Mouse (Mus musculus) leukemia stem cell, adult 10-12 weeks (primary cell): ENCODE data around the gene Krtap19-3. TPM values are rescaled to one million over a fixed set of nuclear protein-coding genes. Genes with fewer than 3 reads are reported as not detected.

Experiments
- polyA plus RNA-seq: library from polyadenylated mRNA; stranded (reverse); fragments of >175 nt; gene quantifications from 2 replicates; pipeline ENCODE4 v1.2.3, GENCODE M21; 2012; ENCODE audit warnings: low replicate concordance

Gene Krtap19-3
- polyA plus RNA-seq, result not detected in 2 replicates

DNA sequence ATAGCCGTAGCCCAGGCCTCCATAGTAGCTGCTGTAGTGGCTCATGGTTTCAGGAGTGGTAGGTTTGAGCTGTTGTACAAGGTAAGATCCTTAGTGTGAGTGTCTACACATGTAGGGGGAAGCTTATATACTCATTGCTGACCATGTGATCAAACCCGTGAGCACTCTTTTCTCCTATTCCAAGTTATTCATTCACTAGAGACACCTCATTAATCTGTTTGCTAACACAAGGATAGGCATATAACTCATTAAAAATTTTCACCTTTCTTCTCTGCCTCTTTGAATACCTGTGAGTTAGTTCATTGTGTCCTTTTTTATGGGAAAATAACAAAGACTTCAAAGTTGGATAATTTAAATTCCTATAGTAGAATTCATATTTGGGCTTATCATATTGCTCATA is at the start of gene Krtap19-3:
Gene Krtap19-3, minus strand, starts transcription at position 101 of the 400 bp plus-strand sequence.

GRCm38 (mm10) chr16:88896357-88896756 is 18.5 kb upstream of the Krtap19-3 start, which contains the start of gene Krtap19-5:
Gene Krtap19-5, minus strand, starts transcription at chr16:88896457.

GRCm38 (mm10) chr16:88884989-88885388 is 7.2 kb upstream of the Krtap19-3 start, which contains the start of gene Krtap19-4:
Gene Krtap19-4, minus strand, starts transcription at chr16:88885089.

GRCm38 (mm10) chr16:88874169-88874568 is 3.7 kb downstream of the Krtap19-3 start, which contains the start of gene Krtap19-2:
Gene Krtap19-2, minus strand, starts transcription at chr16:88874269.

DNA sequence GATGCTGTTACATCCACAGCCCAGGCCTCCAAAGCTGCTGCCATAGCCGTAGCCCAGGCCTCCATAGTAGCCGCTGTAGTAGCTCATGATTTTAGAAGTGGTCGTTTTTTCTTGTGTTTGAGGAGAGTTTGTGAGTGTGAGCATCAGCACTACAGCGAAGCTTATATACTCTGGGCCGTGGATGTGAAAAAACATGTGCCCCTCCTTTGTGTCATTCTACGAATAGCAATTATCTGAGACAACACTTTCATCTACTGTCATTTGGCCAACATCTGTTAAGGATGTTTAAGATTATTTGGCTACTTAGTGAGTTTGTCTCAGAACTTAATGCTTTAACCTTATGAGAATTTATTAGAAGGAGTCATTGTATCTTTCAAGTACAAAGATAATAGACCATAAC is 8.5 kb downstream of the Krtap19-3 start, which contains the start of gene Krtap19-1:
Gene Krtap19-1, minus strand, starts transcription at position 101 of the 400 bp plus-strand sequence.

Other genes starting within 250 kb of the Krtap19-3 start
- not detected in 2 replicates for gene Krtap26-1, start 230.2 kb downstream of the Krtap19-3 start, polyA plus RNA-seq
- gene Krtap27-1, start 206.4 kb downstream of the Krtap19-3 start, polyA plus RNA-seq, result not detected in 2 replicates
- gene 2310061N02Rik, start 170.1 kb downstream of the Krtap19-3 start, polyA plus RNA-seq, result not detected in 2 replicates
- gene Krtap13-1, start 149.2 kb downstream of the Krtap19-3 start, polyA plus RNA-seq, result not detected in 2 replicates
- not detected in 2 replicates for gene Krtap13, start 126.4 kb downstream of the Krtap19-3 start, polyA plus RNA-seq
- gene 2310034C09Rik, start 119.2 kb downstream of the Krtap19-3 start, polyA plus RNA-seq, result not detected in 2 replicates
- not detected in 2 replicates for gene 2310057N15Rik, start 103.8 kb downstream of the Krtap19-3 start, polyA plus RNA-seq
- not detected in 2 replicates for gene Gm5965, start 100.1 kb downstream of the Krtap19-3 start, polyA plus RNA-seq
- gene Gm20741, start 65.8 kb downstream of the Krtap19-3 start, polyA plus RNA-seq, result not detected in 2 replicates
- gene Krtap15, start 57.8 kb downstream of the Krtap19-3 start, polyA plus RNA-seq, result not detected in 2 replicates
- not detected in 2 replicates for gene Krtap14, start 51.9 kb downstream of the Krtap19-3 start, polyA plus RNA-seq
- not detected in 2 replicates for gene Krtap19-1, start 8.6 kb downstream of the Krtap19-3 start, polyA plus RNA-seq
- gene Krtap19-2, start 3.8 kb downstream of the Krtap19-3 start, polyA plus RNA-seq, result not detected in 2 replicates
- not detected in 2 replicates for gene Krtap19-4, start 7.1 kb upstream of the Krtap19-3 start, polyA plus RNA-seq
- not detected in 2 replicates for gene Krtap19-5, start 18.4 kb upstream of the Krtap19-3 start, polyA plus RNA-seq
- not detected in 2 replicates for gene Krtap19-9b, start 54.2 kb upstream of the Krtap19-3 start, polyA plus RNA-seq
- gene Krtap16-3, start 84.8 kb upstream of the Krtap19-3 start, polyA plus RNA-seq, result not detected in 2 replicates
- not detected in 2 replicates for gene Krtap22-2, start 132.7 kb upstream of the Krtap19-3 start, polyA plus RNA-seq
- gene Gm10229, start 137.2 kb upstream of the Krtap19-3 start, polyA plus RNA-seq, result not detected in 2 replicates
- not detected in 2 replicates for gene Krtap6-1, start 153.7 kb upstream of the Krtap19-3 start, polyA plus RNA-seq
- not detected in 2 replicates for gene Gm10228, start 163.4 kb upstream of the Krtap19-3 start, polyA plus RNA-seq
- not detected in 2 replicates for gene Krtap6-5, start 169.8 kb upstream of the Krtap19-3 start, polyA plus RNA-seq
- not detected in 2 replicates for gene 1110025L11Rik, start 186.0 kb upstream of the Krtap19-3 start, polyA plus RNA-seq
- not detected in 2 replicates for gene Krtap6-3, start 206.0 kb upstream of the Krtap19-3 start, polyA plus RNA-seq